Mouse (Mus musculus): Measurements from ENCODE around the gene Dcaf10.
"Not testable (repeated sequence)": the region's sequence is repeated elsewhere in the genome, so short reads cannot be mapped to it uniquely, and the experiment has no call there.

The Dcaf10 gene

GRCm38 (mm10) chr4:45341669-45342249, at the start of gene Dcaf10:
Dcaf10 (plus strand) TSS chr4:45342101.
- peak; percentile 94 for DNase-seq (ENCODE audit: low spot score)

GRCm38 (mm10) chr4:45296662-45297564, 45.0 kb upstream of the Dcaf10 start, which contains the start of gene Trmt10b:
Trmt10b (plus strand) TSS chr4:45297127.
- peak; percentile 55 for DNase-seq (ENCODE audit: low spot score)

GRCm38 (mm10) chr4:45305536-45305935, 36.4 kb upstream of the Dcaf10 start:
- DNase-seq (ENCODE audit: low spot score) = no peak

- DNase-seq (ENCODE audit: low spot score) = no peak
Observed at GRCm38 (mm10) chr4:45308046-45308445, 33.9 kb upstream of the Dcaf10 start.

GRCm38 (mm10) chr4:45308606-45309005, 33.3 kb upstream of the Dcaf10 start:
- DNase-seq (ENCODE audit: low spot score) = no peak

- DNase-seq (ENCODE audit: low spot score) = no peak
Observed at GRCm38 (mm10) chr4:45311056-45311455, 30.8 kb upstream of the Dcaf10 start.

- DNase-seq (ENCODE audit: low spot score) = peak; percentile 79
Observed at GRCm38 (mm10) chr4:45320159-45320816, 21.6 kb upstream of the Dcaf10 start.

- no peak for DNase-seq (ENCODE audit: low spot score)
Observed at GRCm38 (mm10) chr4:45331139-45331538, 10.8 kb upstream of the Dcaf10 start.

- no peak for DNase-seq (ENCODE audit: low spot score)
Observed at GRCm38 (mm10) chr4:45332466-45332865, 9.4 kb upstream of the Dcaf10 start.

GRCm38 (mm10) chr4:45341226-45341625, 675 bp upstream of the Dcaf10 start:
- DNase-seq (ENCODE audit: low spot score) = peak; percentile 10

GRCm38 (mm10) chr4:45342286-45343155, 620 bp downstream of the Dcaf10 start, which contains the start of gene Exosc3:
Exosc3 (minus strand) TSS chr4:45342732.
- no peak for DNase-seq (ENCODE audit: low spot score)

GRCm38 (mm10) chr4:45356653-45357052, 14.8 kb downstream of the Dcaf10 start:
- no peak for DNase-seq (ENCODE audit: low spot score)

- DNase-seq (ENCODE audit: low spot score) = no peak
Observed at GRCm38 (mm10) chr4:45371261-45371660, 29.4 kb downstream of the Dcaf10 start.

- DNase-seq (ENCODE audit: low spot score) = no peak
Observed at GRCm38 (mm10) chr4:45374879-45375278, 33.0 kb downstream of the Dcaf10 start.

- DNase-seq (ENCODE audit: low spot score) = no peak
Observed at GRCm38 (mm10) chr4:45376573-45376972, 34.7 kb downstream of the Dcaf10 start.

- not testable (repeated sequence) for DNase-seq (ENCODE audit: low spot score)
Observed at GRCm38 (mm10) chr4:45380903-45381580, 39.1 kb downstream of the Dcaf10 start.

- not testable (repeated sequence) for DNase-seq (ENCODE audit: low spot score)
Observed at GRCm38 (mm10) chr4:45382133-45382532, 40.2 kb downstream of the Dcaf10 start.

- not testable (repeated sequence) for DNase-seq (ENCODE audit: low spot score)
Observed at GRCm38 (mm10) chr4:45387296-45387695, 45.4 kb downstream of the Dcaf10 start.

GRCm38 (mm10) chr4:45392099-45392498, 50.2 kb downstream of the Dcaf10 start:
- no peak for DNase-seq (ENCODE audit: low spot score)

GRCm38 (mm10) chr4:45392572-45392971, 50.7 kb downstream of the Dcaf10 start:
- DNase-seq (ENCODE audit: low spot score) = no peak

- DNase-seq (ENCODE audit: low spot score) = no peak
Observed at GRCm38 (mm10) chr4:45392994-45393393, 51.1 kb downstream of the Dcaf10 start.
